Mouse (Mus musculus) monocyte, adult 2 months (primary cell): Measurements from ENCODE around the gene Adk.

Experiments used
- DNase-seq, 2 experiments: peaks; one replicate each; pipeline ENCODE4 v3.0.0; 2022; ENCODE audit warnings: low spot score in 2 of 2, low read depth in 1 of 2

Adk gene

GRCm38 (mm10) chr14:21099371-21099770, 47.0 kb downstream of the Adk start:
- DNase-seq: no peak

- DNase-seq: no peak
Measured at GRCm38 (mm10) chr14:21100876-21101275, 48.5 kb downstream of the Adk start.

GRCm38 (mm10) chr14:21101562-21101961, 49.2 kb downstream of the Adk start:
- no peak for DNase-seq

GRCm38 (mm10) chr14:21102666-21103203, 50.4 kb downstream of the Adk start:
- no peak for DNase-seq

- DNase-seq: no peak
Measured at GRCm38 (mm10) chr14:21105049-21105448, 52.7 kb downstream of the Adk start.

GRCm38 (mm10) chr14:21106582-21106981, 54.2 kb downstream of the Adk start:
- DNase-seq: no peak

- no peak for DNase-seq
Measured at GRCm38 (mm10) chr14:21107551-21107950, 55.2 kb downstream of the Adk start.

GRCm38 (mm10) chr14:21110492-21110891, 58.1 kb downstream of the Adk start:
- no peak for DNase-seq

GRCm38 (mm10) chr14:21111500-21111899, 59.1 kb downstream of the Adk start:
- no peak for DNase-seq

- no peak for DNase-seq
Measured at GRCm38 (mm10) chr14:21112174-21112573, 59.8 kb downstream of the Adk start.

- DNase-seq: no peak
Measured at GRCm38 (mm10) chr14:21112742-21113141, 60.4 kb downstream of the Adk start.

GRCm38 (mm10) chr14:21114339-21114738, 62.0 kb downstream of the Adk start:
- DNase-seq: no peak

- DNase-seq: no peak
Measured at GRCm38 (mm10) chr14:21115318-21115717, 62.9 kb downstream of the Adk start.

- no peak for DNase-seq
Measured at GRCm38 (mm10) chr14:21115888-21116460, 63.6 kb downstream of the Adk start.

- DNase-seq: no peak
Measured at GRCm38 (mm10) chr14:21118095-21118494, 65.7 kb downstream of the Adk start.

- DNase-seq: no peak
Measured at GRCm38 (mm10) chr14:21119653-21120313, 67.4 kb downstream of the Adk start.

- DNase-seq: no peak
Measured at GRCm38 (mm10) chr14:21120473-21120872, 68.1 kb downstream of the Adk start.

- no peak for DNase-seq
Measured at GRCm38 (mm10) chr14:21127215-21127614, 74.8 kb downstream of the Adk start.

GRCm38 (mm10) chr14:21136906-21137305, 84.5 kb downstream of the Adk start:
- DNase-seq: peak in 1 of 2 experiments; percentile 5

GRCm38 (mm10) chr14:21142603-21143002, 90.2 kb downstream of the Adk start:
- DNase-seq: no peak

- DNase-seq: no peak
Measured at GRCm38 (mm10) chr14:21143406-21144115, 91.2 kb downstream of the Adk start.

GRCm38 (mm10) chr14:21147171-21147570, 94.8 kb downstream of the Adk start:
- DNase-seq: no peak
